Mouse (Mus musculus): ENCODE data around the gene Smug1.

GRCm38 (mm10) chr15:103144176-103144575 is 22.7 kb downstream of the Smug1 start:
- TF ChIP-seq CTCF (IDR thresholded peaks at IDR 0.05; ENCODE audit: control insufficient read depth, insufficient read depth, low read length) (no peak), POLR2A (IDR thresholded peaks at IDR 0.05; ENCODE audit: borderline replicate concordance, control insufficient read depth, low read depth, low read length) (no peak)
